Mouse (Mus musculus) midbrain, embryonic 13.5 days (tissue): ENCODE data around the gene Slk. TPM values are rescaled to one million over a fixed set of nuclear protein-coding genes. Genes with fewer than 3 reads are reported as not detected.

Experiments
- ATAC-seq: fragments of 200-750 bp; cut with Nextera tagmentation; 2 replicates; pipeline ENCODE4 v1.8.0; 2017; ENCODE audit warnings: mild to moderate bottlenecking, moderate TSS enrichment, moderate library complexity
- H3K27ac ChIP-seq: fragments of 300-500 bp; sonication (generic); 2 replicates; pipeline ENCODE4 v1.5.1; 2015; ENCODE audit warnings: inconsistent platforms, mild to moderate bottlenecking, moderate library complexity
- H3K27me3 ChIP-seq: fragments of 300-500 bp; sonication (generic); 2 replicates; pipeline ENCODE4 v1.6.1; 2015; ENCODE audit warnings: mild to moderate bottlenecking, inconsistent platforms
- H3K36me3 ChIP-seq: fragments of 300-500 bp; sonication (generic); 2 replicates; pipeline ENCODE4 v1.6.1; 2015; ENCODE audit warnings: mild to moderate bottlenecking, inconsistent platforms
- H3K4me1 ChIP-seq: fragments of 300-500 bp; sonication (generic); replicated peaks from 2 replicates; pipeline ENCODE4 v1.6.1; 2015; ENCODE audit warnings: inconsistent platforms
- H3K4me2 ChIP-seq: fragments of 300-500 bp; sonication (generic); replicated peaks from 2 replicates; pipeline ENCODE4 v1.6.1; 2015; ENCODE audit warnings: moderate library complexity, mild to moderate bottlenecking, inconsistent platforms
- H3K4me3 ChIP-seq: fragments of 300-500 bp; sonication (generic); replicated peaks from 2 replicates; pipeline ENCODE4 v1.5.1; 2015; ENCODE audit warnings: mild to moderate bottlenecking, inconsistent platforms
- H3K9ac ChIP-seq: fragments of 300-500 bp; sonication (generic); replicated peaks from 2 replicates; pipeline ENCODE4 v1.6.1; 2015; ENCODE audit warnings: mild to moderate bottlenecking, inconsistent platforms
- H3K9me3 ChIP-seq: fragments of 300-500 bp; sonication (generic); 2 replicates; pipeline ENCODE4 v1.6.1; 2016; ENCODE audit warnings: mild to moderate bottlenecking, inconsistent platforms
- WGBS: fragments of 180-500 bp; shearing (Covaris S2); methylation state at CpG from one replicate; pipeline ENCODE4 v1.1.7; 2015; 5-methylcytosine and 5-hydroxymethylcytosine counted together
- polyA plus RNA-seq: library from polyadenylated mRNA; unstranded; fragments of >200 nt; fragmentation: Nextera tagmentation; extraction: Ambion mirVana; gene quantifications from 2 replicates; pipeline ENCODE4 v1.2.1, GENCODE M21; 2015

Slk gene
- polyA plus RNA-seq, 1 experiment from 2014 or later, result 6.5 TPM

DNA sequence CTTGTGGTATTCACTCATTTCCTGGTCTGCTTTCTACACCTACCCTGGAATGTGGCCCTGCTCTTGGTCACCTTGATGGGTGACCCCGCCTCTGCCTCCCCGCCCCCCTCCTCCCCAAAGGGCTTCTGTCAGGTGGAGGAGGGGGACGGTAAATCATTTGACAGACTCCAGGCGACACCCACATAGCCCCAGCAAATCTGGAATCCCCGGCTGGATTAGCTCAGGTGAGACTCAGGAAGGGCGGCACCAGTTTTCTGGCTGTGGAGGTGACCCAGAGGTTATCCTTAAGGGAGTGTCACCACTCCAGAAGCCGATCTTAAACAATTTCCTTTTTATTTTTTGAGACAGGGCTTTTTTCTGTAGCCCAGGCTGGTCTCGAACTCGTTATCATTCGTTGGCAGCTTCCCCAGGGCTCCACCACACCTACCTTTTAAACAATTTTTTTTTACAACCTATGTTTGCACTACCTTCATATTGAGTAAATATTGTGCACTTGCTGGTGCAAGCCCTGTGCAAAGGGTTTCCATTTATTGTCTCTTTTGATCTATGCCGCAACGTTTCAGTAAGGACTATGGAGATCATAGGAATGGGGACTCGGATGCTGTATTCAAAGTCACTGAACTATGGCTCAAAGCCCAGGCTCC lies 775 bp upstream of the Slk start:
- Histone ChIP-seq H3K36me3 (no peaks in the 10 kb centered on the region), H3K27ac (peak overlapping the region; percentile 93), H3K4me3 (peak overlapping the region; percentile 81), H3K9ac (peak overlapping the region; percentile 90), H3K4me2 (peak overlapping the region; percentile 98), H3K4me1 (peaks cover 29% of the 10 kb centered on the region), H3K27me3 (0 out of 2 replicates have a peak, but pooled peaks cover under 1% of the 10 kb centered on the region), H3K9me3 (no peaks in the 10 kb centered on the region)
- WGBS, result 19% methylated on average over 13 of the region's 13 CpGs
- peak; percentile 26; the same call in 1 of the 2 replicates for ATAC-seq

DNA sequence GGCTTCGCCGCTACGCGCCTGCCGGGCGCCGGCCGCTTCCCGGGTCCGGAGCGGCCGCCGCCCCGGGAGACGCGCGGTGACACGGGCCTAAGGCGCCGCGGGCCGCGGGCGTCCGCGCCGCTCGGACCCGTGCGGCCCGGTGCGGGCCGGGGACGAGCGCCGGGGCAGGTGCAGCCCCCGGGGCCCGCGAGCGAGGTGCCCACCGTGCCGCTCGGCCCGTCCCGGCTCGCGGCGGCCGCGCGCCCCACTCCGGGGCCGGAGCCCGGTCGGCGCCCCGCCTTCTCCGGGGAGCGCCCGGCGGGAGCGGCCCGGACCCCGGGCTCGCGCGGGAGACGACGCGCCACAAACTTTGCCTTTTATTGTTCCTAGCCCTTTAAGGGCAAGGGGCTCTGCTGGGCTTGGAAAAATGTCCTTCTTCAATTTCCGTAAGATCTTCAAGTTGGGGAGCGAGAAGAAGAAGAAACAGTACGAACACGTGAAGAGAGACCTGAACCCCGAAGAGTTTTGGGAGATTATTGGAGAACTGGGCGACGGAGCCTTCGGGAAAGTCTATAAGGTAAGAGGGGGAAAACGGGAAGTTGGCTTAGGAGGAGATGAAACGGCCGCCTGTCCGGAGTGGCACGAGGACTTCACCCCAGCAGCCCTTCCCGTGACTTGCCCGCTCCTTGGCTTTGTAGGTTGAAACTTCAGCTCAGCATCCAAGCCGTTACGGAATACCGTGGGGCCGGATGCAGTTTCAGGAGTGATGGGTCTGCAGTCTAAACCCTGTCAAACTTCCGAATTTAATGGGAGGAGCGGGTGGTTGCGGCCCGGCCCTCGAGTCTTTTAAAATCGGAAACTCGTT lies 532 bp downstream of the Slk start:
- Histone ChIP-seq H3K4me2 (peak overlapping the region; percentile 98), H3K4me3 (peak overlapping the region; percentile 81), H3K9ac (peak overlapping the region; percentile 90), H3K27ac (peak overlapping the region; percentile 93), H3K4me1 (peaks cover 29% of the 10 kb centered on the region), H3K27me3 (no peaks in the 10 kb centered on the region), H3K36me3 (no peaks in the 10 kb centered on the region), H3K9me3 (no peaks in the 10 kb centered on the region)
- WGBS, result under 1% methylated on average over 69 of the region's 96 CpGs
- peak; percentile 81 for ATAC-seq

DNA sequence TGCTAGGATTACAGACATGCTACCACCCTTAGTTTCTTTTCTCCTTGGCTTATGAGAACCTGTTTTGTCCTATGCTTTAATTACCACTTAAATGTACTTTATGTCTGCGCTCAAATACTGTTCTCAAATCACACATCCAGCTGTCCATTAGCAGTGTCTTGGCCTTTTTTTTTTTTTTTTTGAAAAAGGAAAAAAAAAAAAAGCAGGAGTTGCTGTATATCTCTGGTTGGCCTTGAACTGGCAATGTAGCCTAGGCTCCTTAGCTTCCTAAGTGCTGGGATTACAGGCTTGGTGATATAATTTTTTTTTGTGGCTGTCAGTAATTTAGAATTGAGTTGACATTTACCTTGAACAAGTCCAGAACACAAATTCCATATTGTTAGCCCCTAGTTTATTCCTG lies 6.3 kb downstream of the Slk start:
- H3K4me3 ChIP-seq, result no peak overlapping the region
- 58% methylated on average over 1 of the region's 1 CpGs for WGBS
- no peak overlapping the region for H3K9ac ChIP-seq
- H3K4me1 ChIP-seq, result peaks cover 26% of the 10 kb centered on the region
- H3K9me3 ChIP-seq, result no peaks in the 10 kb centered on the region
- no peak overlapping the region for H3K27ac ChIP-seq
- no peak overlapping the region for H3K4me2 ChIP-seq
- no peaks in the 10 kb centered on the region for H3K36me3 ChIP-seq
- ATAC-seq, result no peak
- H3K27me3 ChIP-seq, result no peaks in the 10 kb centered on the region

DNA sequence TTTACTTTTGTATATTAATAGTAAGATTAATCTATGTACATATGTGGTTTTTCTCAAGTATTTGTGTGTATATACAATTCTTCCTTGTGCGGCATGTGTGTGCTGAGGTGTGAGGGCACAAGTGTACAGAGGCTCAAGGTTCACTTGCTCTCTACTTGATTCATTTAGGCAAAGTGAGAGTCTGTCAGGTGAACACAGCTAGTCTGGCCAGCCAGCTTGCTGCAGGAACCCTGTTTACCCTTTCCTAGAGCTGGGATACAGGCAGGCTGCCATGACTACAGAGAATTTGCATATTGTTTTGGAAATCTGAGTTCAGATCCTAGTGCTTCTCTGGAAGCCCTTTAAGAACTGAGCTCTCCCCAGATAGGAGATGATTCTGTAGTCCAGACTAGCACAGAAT lies 7.5 kb downstream of the Slk start:
- H3K27me3 ChIP-seq, result no peaks in the 10 kb centered on the region
- no peak overlapping the region for H3K4me2 ChIP-seq
- 96% methylated on average over 1 of the region's 1 CpGs for whole genome bisulfite sequencing
- no peaks in the 10 kb centered on the region for H3K36me3 ChIP-seq
- no peak overlapping the region for H3K9ac ChIP-seq
- H3K4me3 ChIP-seq, result no peak overlapping the region
- H3K4me1 ChIP-seq, result peaks cover 14% of the 10 kb centered on the region
- H3K9me3 ChIP-seq, result no peaks in the 10 kb centered on the region
- H3K27ac ChIP-seq, result no peak overlapping the region
- no peak for ATAC-seq

DNA sequence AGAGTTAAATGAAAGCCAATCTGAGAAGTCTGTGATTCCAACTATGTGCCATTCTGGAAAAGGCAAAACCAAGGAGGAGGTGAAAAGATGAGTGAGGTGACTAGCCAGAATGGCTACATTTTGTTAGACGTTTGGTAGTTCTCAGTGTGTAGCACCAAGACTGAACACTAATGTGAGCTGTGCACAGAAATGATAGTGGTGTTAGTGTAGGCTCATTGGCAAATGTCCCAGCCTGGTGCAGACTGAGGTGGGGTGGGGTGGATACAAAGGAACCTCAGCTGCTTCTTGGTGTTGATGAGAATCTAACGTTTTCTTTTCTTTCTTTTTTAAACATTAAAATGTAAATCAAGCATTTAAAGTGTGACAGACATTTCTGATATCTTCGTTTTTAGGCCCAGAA lies 29.0 kb downstream of the Slk start:
- Histone ChIP-seq H3K4me3 (no peak overlapping the region), H3K36me3 (0 out of 2 replicates have a peak, but pooled peaks cover 5% of the 10 kb centered on the region), H3K9me3 (no peaks in the 10 kb centered on the region), H3K9ac (no peak overlapping the region), H3K4me2 (no peak overlapping the region), H3K27ac (no peak overlapping the region), H3K27me3 (no peaks in the 10 kb centered on the region), H3K4me1 (no peaks in the 10 kb centered on the region)
- WGBS, result 70% methylated on average over 3 of the region's 3 CpGs
- ATAC-seq, result no peak

DNA sequence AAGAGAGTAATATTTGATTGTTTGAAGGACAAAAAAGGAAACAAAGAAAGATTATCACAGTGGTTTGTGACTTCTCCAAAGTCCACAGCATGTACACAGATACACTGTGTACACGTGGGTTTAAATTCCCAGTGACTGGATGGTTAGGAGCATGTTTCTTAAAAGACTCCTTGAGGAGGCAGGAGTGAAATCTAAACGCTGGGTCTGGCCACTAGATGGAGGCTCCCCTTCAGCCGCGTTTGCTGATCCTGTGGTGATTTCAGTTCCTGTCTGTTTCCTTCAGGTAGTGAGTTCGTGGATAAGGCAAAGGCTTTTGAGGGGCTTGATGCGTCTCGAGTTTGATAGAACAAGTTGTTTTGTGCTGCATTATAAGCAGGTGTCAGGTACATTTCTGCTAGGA lies 34.0 kb downstream of the Slk start:
- Histone ChIP-seq H3K4me1 (no peaks in the 10 kb centered on the region), H3K4me2 (no peak overlapping the region), H3K4me3 (no peak overlapping the region), H3K27ac (no peak overlapping the region), H3K36me3 (peaks cover 25% of the 10 kb centered on the region), H3K9ac (no peak overlapping the region), H3K27me3 (no peaks in the 10 kb centered on the region), H3K9me3 (no peaks in the 10 kb centered on the region)
- no peak for ATAC-seq
- WGBS, result 60% methylated on average over 7 of the region's 7 CpGs

DNA sequence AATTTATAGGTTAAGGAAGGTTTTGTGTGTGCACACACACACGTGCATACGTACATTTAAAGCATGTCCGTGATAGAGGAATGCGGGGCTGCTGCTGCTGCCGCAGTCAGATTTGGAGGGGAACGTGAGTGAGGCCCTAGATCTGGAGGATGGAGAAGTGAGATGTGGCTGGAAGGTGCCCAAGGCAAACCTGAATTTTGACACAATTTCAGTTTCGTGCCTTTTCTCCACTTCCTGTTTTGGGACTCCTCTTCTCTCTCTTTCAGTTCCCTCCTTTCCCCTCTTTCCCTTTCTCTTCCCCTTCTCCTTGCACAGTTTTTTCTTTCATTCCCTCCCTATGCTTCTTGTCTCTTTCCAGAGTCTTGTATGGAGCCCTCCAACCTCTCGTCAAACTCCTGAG lies 42.0 kb downstream of the Slk start:
- no peak overlapping the region for H3K4me3 ChIP-seq
- H3K27me3 ChIP-seq, result no peaks in the 10 kb centered on the region
- ATAC-seq, result no peak
- H3K4me1 ChIP-seq, result peaks cover 7% of the 10 kb centered on the region
- H3K9ac ChIP-seq, result no peak overlapping the region
- no peak overlapping the region for H3K4me2 ChIP-seq
- peaks cover 47% of the 10 kb centered on the region for H3K36me3 ChIP-seq
- H3K27ac ChIP-seq, result no peak overlapping the region
- no peaks in the 10 kb centered on the region for H3K9me3 ChIP-seq
- whole genome bisulfite sequencing, result 90% methylated on average over 8 of the region's 8 CpGs

DNA sequence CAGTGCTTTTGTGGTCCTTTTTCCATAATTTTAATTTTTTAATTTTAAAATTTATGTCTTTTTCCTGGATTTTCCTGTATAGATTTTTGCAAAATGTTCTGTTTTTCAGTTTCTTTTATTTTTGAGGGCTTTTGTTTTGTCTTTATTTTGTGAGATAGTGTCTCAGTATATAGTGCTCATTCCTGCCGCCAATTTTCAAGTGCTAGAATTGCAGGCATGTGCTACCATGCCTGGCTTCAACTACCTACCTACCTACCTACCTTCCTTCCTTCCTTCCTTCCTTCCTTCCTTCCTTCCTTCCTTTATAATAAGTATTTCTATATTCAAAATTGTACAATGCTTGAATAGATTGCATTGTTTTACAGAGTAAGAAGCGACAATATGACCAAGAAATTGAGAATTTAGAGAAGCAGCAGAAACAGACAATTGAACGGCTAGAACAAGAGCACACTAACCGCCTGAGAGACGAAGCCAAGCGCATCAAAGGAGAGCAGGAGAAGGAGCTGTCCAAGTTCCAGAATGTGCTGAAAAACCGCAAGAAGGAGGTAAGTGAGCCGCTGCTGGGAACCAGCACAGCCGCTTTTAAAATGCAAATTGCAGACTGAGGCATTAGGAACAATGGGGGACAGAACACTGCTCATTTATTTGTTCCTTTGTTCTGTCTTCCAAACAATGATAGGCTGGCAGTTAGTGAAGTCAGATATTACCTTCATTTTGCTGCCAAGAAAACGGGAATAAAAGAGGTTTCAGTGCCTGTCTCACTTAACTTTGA lies 45.6 kb downstream of the Slk start:
- no peak for ATAC-seq
- WGBS, result 23% methylated on average over 10 of the region's 10 CpGs
- H3K27me3 ChIP-seq, result no peaks in the 10 kb centered on the region
- H3K9ac ChIP-seq, result no peak overlapping the region
- peaks cover 7% of the 10 kb centered on the region for H3K4me1 ChIP-seq
- peak overlapping the region; percentile 69; the same call in 1 of the 2 replicates for H3K27ac ChIP-seq
- H3K4me2 ChIP-seq, result no peak overlapping the region
- H3K4me3 ChIP-seq, result no peak overlapping the region
- no peaks in the 10 kb centered on the region for H3K9me3 ChIP-seq
- H3K36me3 ChIP-seq, result peaks cover 31% of the 10 kb centered on the region

DNA sequence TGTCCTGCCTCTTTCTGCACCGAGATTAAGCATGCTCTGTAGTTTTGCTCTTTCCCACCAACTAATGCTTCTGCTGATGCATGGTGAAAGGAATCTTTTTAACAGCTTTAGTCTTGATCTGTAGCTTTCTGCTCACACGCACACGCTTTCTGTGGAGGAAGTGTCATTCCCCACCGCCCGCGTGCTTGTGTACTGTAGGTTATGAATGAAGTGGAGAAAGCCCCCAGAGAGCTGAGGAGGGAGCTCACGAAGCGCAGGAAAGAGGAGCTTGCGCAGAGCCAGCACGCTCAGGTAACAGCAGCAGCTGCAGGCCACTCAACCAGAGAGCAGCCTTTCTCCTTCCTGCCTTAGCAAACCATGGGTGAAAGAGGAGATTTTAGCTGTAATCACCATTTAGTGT lies 48.0 kb downstream of the Slk start:
- H3K9ac ChIP-seq, result no peak overlapping the region
- ATAC-seq, result no peak

DNA sequence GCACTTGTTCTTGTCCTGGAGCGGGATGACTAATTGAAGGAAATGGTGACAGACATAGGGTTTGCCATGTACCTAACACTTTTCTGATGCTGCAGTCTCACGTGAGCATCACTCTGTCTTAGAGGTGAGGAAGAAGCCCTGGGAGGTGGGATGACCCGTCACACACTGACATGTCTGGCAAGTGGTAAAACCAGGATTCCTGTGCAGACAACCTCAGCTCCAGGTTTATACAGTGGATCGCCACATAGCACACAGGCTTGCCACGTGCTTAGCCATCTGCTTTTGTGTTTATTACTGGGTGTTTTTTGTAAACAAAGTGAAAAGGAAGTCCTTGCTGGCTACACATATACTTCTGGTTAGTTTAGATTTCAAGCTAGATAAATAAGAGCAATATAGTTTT lies 49.6 kb downstream of the Slk start:
- WGBS, result 81% methylated on average over 5 of the region's 5 CpGs
- no peak for ATAC-seq
- no peak overlapping the region for H3K4me3 ChIP-seq
- H3K36me3 ChIP-seq, result peaks cover 2% of the 10 kb centered on the region; the same call in 1 of the 2 replicates
- H3K27ac ChIP-seq, result no peak overlapping the region
- H3K4me2 ChIP-seq, result no peak overlapping the region
- no peaks in the 10 kb centered on the region for H3K9me3 ChIP-seq
- H3K4me1 ChIP-seq, result peaks cover 7% of the 10 kb centered on the region
- no peak overlapping the region for H3K9ac ChIP-seq
- H3K27me3 ChIP-seq, result no peaks in the 10 kb centered on the region

More for the DNA sequence above, 48.0 kb downstream of the Slk start:
- Histone ChIP-seq H3K36me3 (peaks cover 15% of the 10 kb centered on the region), H3K4me1 (peaks cover 7% of the 10 kb centered on the region), H3K4me2 (no peak overlapping the region), H3K9me3 (no peaks in the 10 kb centered on the region), H3K27me3 (no peaks in the 10 kb centered on the region), H3K27ac (peak overlapping the region; percentile 31; the same call in 1 of the 2 replicates), H3K4me3 (no peak overlapping the region)
- WGBS, result 81% methylated on average over 10 of the region's 10 CpGs

DNA sequence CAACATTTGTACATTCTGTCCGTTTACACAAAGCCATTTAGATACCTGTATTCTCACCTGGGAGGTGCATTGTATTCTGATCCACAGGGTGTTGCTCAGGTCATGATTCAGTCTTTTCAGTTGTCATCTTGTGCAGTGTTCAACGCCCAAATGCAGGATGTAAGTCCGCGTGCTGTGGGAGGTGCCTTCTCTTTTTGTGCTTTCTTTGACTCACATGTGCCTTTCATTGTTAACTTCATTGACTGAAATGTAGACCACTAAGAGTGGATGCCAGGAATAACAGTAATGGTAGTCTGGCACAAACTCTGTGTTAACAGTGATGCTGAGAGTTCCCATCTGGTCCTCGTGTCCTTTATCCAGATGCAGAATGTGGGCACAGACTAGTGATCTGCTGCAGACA lies 50.9 kb downstream of the Slk start:
- peaks cover 2% of the 10 kb centered on the region for H3K4me1 ChIP-seq
- no peak overlapping the region for H3K9ac ChIP-seq
- no peaks in the 10 kb centered on the region for H3K9me3 ChIP-seq
- H3K4me2 ChIP-seq, result no peak overlapping the region
- WGBS, result 83% methylated on average over 5 of the region's 5 CpGs
- no peak overlapping the region for H3K27ac ChIP-seq
- no peaks in the 10 kb centered on the region for H3K27me3 ChIP-seq
- H3K36me3 ChIP-seq, result no peaks in the 10 kb centered on the region
- ATAC-seq, result no peak
- no peak overlapping the region for H3K4me3 ChIP-seq

DNA sequence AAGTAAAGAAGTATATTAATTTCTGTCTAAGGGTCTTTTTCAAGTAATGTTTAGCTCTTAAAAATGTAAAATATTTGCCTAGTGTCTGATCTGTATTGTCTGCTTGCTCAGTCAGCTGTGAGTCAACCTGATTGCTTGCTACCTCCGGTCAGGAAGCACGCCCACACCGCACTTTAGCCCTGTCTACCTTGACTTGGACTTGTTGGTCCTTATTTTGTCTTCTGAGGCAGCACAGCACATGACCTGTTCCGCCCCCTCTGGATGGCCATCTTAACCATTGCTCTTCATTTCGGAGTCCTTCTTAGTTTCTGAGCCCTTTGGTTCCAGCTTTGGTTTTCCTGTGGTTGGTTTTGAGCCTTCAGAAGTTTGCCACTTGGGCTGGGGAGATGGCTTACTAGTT lies 52.3 kb downstream of the Slk start:
- H3K4me1 ChIP-seq, result no peaks in the 10 kb centered on the region
- no peak overlapping the region for H3K4me3 ChIP-seq
- 98% methylated on average over 5 of the region's 5 CpGs for WGBS
- H3K36me3 ChIP-seq, result peaks cover 2% of the 10 kb centered on the region; the same call in 1 of the 2 replicates
- ATAC-seq, result no peak
- no peak overlapping the region for H3K9ac ChIP-seq
- H3K27ac ChIP-seq, result no peak overlapping the region
- no peaks in the 10 kb centered on the region for H3K27me3 ChIP-seq
- no peak overlapping the region for H3K4me2 ChIP-seq
- no peaks in the 10 kb centered on the region for H3K9me3 ChIP-seq
